Mouse (Mus musculus) C2C12 (cell line): ENCODE results near the gene Bcl10.

Experiments
- CEBPB ChIP-seq: IDR thresholded peaks from one replicate; pipeline ENCODE4 v1.6.1; 2011; ENCODE audit warnings: low read depth, mild to moderate bottlenecking, control low read depth, moderate library complexity
- CTCF ChIP-seq: IDR thresholded peaks from one replicate; pipeline ENCODE4 v1.5.1; 2011; ENCODE audit not compliant: control insufficient read depth, insufficient read depth, insufficient read length
- USF1 ChIP-seq: IDR thresholded peaks from one replicate; pipeline ENCODE4 v1.6.1; 2011; ENCODE audit warnings: low read depth, mild to moderate bottlenecking, control low read depth, moderate library complexity

DNA sequence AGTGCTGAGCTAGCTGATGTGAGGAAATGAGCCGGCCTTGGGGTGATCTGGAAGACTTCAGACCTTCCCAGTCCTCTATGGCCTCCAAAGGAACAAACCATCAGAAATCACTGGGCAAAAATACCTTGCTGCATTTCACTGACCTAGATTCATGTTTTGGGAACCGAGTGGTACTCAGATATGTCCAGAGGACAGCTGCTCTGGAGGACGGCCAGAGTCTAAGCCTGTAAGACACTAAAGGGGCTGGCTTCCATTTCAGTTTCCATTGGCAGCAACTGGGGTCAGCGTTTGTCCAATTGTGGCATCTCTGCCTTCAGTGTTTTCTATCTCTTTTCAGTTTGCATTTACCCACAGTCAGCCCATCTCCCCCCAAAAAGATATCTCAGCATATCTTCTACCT lies 48.5 kb upstream of the Bcl10 start:
- TF ChIP-seq CTCF (no peak), USF1 (no peak), CEBPB (no peak)
